Comparison of ENCODE assay signal across 8 mouse cellular contexts in the genomic region with DNA sequence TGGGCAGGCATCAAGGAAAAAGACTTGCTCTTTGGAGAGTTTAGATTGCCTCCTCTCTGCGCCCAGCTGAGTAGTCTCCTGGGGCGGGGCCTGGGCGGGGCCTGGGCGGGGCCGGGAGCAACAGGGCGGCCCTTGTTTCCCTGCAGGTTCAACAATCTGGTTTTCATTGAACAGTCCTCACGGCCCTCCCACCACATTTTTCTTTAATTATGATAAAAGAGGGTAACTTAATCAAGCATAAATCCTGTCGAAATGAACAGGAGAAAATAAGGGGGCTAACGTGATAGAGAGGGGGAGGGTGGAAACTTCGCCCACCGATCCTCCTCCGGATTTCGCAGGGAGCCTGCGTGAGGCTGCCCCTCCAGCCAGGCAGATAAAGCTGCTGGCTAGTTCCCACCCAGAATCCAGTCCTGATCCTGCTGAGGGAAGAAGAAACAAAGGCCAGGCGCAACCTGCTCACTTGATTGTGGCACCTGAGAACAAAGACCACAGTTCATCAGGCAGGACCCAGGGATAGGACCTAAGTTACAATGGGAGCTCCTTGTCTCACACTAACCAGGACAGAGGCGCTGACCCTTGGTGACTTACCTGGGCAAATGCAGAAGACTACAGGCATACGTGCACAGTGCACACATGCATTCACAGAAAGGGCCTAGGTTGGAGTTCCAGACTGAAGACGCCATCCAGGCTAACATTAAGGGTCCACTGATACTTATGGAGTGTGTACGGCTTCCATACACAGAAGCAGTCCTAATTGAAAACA.
A peak's percentile ranks its signal among the peaks of the same experiment; 100 is the strongest.
DNase-seq lines count a peak whose midpoint lies in the region; ATAC-seq lines count a peak whose summit lies in the region.

No protein-coding gene starts in this region.

- no peaks in the 10 kb centered on the region for H3K9me3 ChIP-seq in embryonic facial prominence, embryonic 11.5 days (replicated peaks; ENCODE audit: control insufficient read depth, low read length)
- no peaks in the 10 kb centered on the region for H3K9me3 ChIP-seq in limb, embryonic 11.5 days (ENCODE audit: control insufficient read depth, low read length)

- H3K27ac ChIP-seq in embryonic facial prominence, embryonic 11.5 days (replicated peaks; ENCODE audit: low read depth, low read length), result peak overlapping the region; percentile 76
- peak overlapping the region; percentile 86 for H3K27ac ChIP-seq in limb, embryonic 11.5 days (replicated peaks; ENCODE audit: low read depth, low read length)

- 8% methylated on average over 19 of the region's 19 CpGs for WGBS in embryonic facial prominence, embryonic 11.5 days
- 8% methylated on average over 19 of the region's 19 CpGs for WGBS in limb, embryonic 11.5 days

- H3K36me3 ChIP-seq in embryonic facial prominence, embryonic 11.5 days (replicated peaks; ENCODE audit: control insufficient read depth, insufficient read depth, low read depth, low read length), result no peaks in the 10 kb centered on the region
- H3K36me3 ChIP-seq in limb, embryonic 11.5 days (ENCODE audit: control insufficient read depth, insufficient read depth, low read length), result no peaks in the 10 kb centered on the region

- H3K4me2 ChIP-seq in embryonic facial prominence, embryonic 11.5 days (ENCODE audit: low read depth, low read length), result peak overlapping the region; percentile 19
- no peak overlapping the region for H3K4me2 ChIP-seq in limb, embryonic 11.5 days (ENCODE audit: low read depth, severe bottlenecking)

- H3K27me3 ChIP-seq in embryonic facial prominence, embryonic 11.5 days (ENCODE audit: control insufficient read depth, insufficient read depth, low read length), result no peaks in the 10 kb centered on the region
- H3K27me3 ChIP-seq in limb, embryonic 11.5 days (ENCODE audit: control insufficient read depth, insufficient read depth, low read length), result no peaks in the 10 kb centered on the region

- DNase-seq in kidney, postnatal 10 days, result peak; percentile 61
- DNase-seq in kidney, adult 9 months, result no peak
- peak; percentile 90 for DNase-seq in embryonic facial prominence, embryonic 11.5 days (ENCODE audit: low spot score)
- peak; percentile 84 for DNase-seq in limb, embryonic 11.5 days (ENCODE audit: low spot score)
- peak; percentile 83 for DNase-seq in retina, postnatal 1 day
- no peak for DNase-seq in gastrocnemius, adult 18-20 months (ENCODE audit: low spot score)
- no peak for DNase-seq in urinary bladder, postnatal 4 days (ENCODE audit: low spot score in 2 of 2)
- DNase-seq in frontal cortex, postnatal 36 days (ENCODE audit: low spot score in 2 of 2), result no peak

- H3K4me1 ChIP-seq in embryonic facial prominence, embryonic 11.5 days (ENCODE audit: control insufficient read depth, insufficient read depth, low read length), result peaks cover 14% of the 10 kb centered on the region
- peaks cover 47% of the 10 kb centered on the region for H3K4me1 ChIP-seq in limb, embryonic 11.5 days (ENCODE audit: control insufficient read depth, insufficient read depth, low read length)

- 0 out of 2 replicates have a peak overlapping the region, but pooled peaks have one; percentile 15 for H3K4me3 ChIP-seq in embryonic facial prominence, embryonic 11.5 days (ENCODE audit: low read depth, low read length)
- H3K4me3 ChIP-seq in limb, embryonic 11.5 days (ENCODE audit: low read depth, low read length), result no peak overlapping the region

- peak; percentile 83 for ATAC-seq in embryonic facial prominence, embryonic 11.5 days (replicated peaks; ENCODE audit: insufficient number of reproducible peaks, low FRiP score, low TSS enrichment, low read depth)
- ATAC-seq in limb, embryonic 11.5 days (ENCODE audit: insufficient number of reproducible peaks, low FRiP score, low TSS enrichment, low read depth), result peak; percentile 76

- peak overlapping the region; percentile 43 for H3K9ac ChIP-seq in embryonic facial prominence, embryonic 11.5 days (replicated peaks; ENCODE audit: low read length)
- H3K9ac ChIP-seq in limb, embryonic 11.5 days (ENCODE audit: low read length), result peak overlapping the region; percentile 34; the same call in 1 of the 2 replicates

Comparison
In these comparisons a context has a peak if more than half of its experiments do, and no peak if none do; other contexts are left out.
1. DNase-seq: peak in kidney, postnatal 10 days (single experiment), embryonic facial prominence, embryonic 11.5 days (single experiment), limb, embryonic 11.5 days (single experiment) and retina, postnatal 1 day (single experiment); none in kidney, adult 9 months (single experiment), gastrocnemius, adult 18-20 months (single experiment), urinary bladder, postnatal 4 days (0 of 2) and frontal cortex, postnatal 36 days (0 of 2).